Mouse (Mus musculus): ENCODE measurements around the gene Prdm9. TPM values are rescaled to one million over a fixed set of nuclear protein-coding genes. Genes with fewer than 3 reads are reported as not detected.

Prdm9 gene
- polyA plus RNA-seq (2016; fragmentation: Nextera tagmentation; extraction: Ambion mirVana), result 3.8 and 4.2 TPM in 2 replicates

DNA sequence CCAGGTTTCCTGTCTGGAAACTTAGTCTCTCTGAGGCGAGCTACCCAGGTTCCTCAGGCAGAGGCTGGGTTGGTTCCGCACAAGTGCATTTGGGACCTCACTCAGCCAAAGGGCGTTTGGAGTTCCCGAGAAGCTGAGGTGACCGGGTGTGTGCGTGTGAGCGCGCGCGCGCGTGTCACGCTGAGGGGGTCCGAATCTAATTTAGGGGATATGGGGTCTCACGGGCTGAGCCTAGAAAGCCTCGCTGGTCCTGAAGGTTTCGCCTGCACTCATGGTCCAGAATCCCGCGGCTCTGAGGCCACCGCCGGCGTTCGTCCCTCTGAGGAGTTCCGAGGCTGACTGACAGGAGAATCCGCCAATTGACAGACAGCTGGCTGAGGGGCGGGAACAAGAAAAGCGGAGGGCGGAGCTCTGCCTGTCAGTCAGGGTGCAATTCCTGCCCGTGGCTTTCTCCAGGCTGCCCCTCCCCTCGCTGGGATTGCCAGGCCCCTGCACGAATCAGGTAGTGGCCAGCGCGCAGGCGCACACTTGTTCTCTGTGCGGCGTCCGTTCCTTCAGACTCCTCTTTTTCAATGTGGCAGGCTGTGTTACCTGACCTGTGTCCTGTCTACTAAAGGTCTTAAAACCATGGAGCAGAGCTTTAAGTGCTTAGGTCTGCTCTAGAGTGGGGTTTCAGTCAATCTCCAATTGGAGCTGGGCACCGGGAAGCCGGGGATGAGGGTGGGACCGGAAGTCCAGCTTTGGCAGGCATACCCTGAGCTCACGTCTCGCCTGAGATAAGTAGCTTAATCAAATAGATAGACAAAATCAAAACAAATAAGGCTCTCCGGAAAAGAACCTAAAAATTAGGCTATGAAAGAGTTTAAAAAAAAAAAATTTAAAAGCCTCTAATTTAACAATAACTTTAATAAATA lies at the start of gene Prdm9:
Gene Prdm9 (minus strand): TSS at position 341 of the 914 bp plus-strand sequence.
- Histone ChIP-seq H3K4me1 (peaks cover 6% of the 10 kb centered on the region), H3K27me3 (replicated peaks) (no peaks in the 10 kb centered on the region), H3K4me3 (peak within 1 kb of the TSS; percentile 65), H3K36me3 (no peaks in the 10 kb centered on the region), H3K9me3 (no peaks in the 10 kb centered on the region), H3K27ac (peak within 1 kb of the TSS; percentile 90), H3K9ac (peak within 1 kb of the TSS; percentile 69), H3K4me2 (replicated peaks) (peak within 1 kb of the TSS; percentile 68)
- peak; percentile 99 for ATAC-seq (ENCODE audit: low FRiP score, low read depth)
- under 1% methylated on average over 43 of the region's 43 CpGs for WGBS

DNA sequence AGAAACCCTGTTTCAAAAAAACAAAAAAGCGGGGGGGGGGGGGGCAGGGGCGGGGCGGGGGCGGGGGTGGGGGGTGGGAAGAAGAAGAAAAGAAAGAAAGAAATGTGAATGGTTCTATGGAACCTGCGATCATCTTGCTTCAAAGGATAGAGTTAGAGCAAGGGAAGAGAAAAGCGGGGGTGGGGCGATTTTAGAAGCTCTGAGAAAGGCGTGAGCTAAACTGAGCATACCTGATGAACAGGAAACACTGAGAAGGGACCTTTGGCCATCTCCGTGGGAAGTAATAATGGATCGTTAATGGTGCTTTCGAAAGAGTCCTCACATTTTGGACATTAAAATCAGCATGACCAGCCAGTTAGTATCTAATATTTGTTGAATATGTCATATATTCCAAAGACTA lies 35.3 kb upstream of the Prdm9 start:
- no peak overlapping the region for H3K9ac ChIP-seq
- 94% methylated on average over 7 of the region's 11 CpGs for WGBS
- ATAC-seq (ENCODE audit: low FRiP score, low read depth), result no peak
- H3K36me3 ChIP-seq, result no peaks in the 10 kb centered on the region
- H3K27me3 ChIP-seq (replicated peaks), result no peaks in the 10 kb centered on the region
- no peak overlapping the region for H3K4me3 ChIP-seq
- no peaks in the 10 kb centered on the region for H3K9me3 ChIP-seq
- H3K4me2 ChIP-seq (replicated peaks), result no peak overlapping the region
- H3K4me1 ChIP-seq, result no peaks in the 10 kb centered on the region
- no peak overlapping the region for H3K27ac ChIP-seq

DNA sequence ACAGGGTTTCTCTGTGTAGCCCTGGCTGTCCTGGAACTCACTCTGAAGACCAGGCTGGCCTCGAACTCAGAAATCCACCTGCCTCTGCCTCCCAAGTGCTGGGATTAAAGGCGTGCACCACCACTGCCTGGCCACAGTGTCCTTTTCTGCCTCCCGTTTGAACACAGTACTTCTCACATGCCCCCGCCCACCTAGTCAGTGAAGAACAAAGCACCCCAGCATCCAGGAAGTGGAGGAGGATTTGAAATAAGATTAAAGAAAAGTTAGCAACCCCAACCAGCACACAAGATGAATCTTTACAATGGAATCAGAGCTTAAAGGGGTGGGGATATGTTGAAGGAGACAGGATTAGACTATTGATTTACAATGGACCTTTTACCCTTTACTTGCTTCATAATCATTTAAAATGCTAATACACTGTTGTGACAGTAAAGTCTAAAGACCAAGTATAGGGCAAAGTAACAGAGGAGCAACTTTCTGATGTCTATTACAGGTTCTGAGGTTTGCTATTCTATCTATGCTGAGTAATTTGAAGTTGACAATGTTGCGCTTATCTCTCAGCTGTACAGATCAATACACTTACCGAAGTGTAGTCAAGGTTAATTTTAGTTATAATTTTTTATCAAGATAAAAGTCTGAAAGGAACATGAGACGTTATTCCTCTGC lies 27.2 kb upstream of the Prdm9 start:
- Histone ChIP-seq H3K9ac (no peak overlapping the region), H3K4me3 (no peak overlapping the region), H3K9me3 (no peaks in the 10 kb centered on the region), H3K4me1 (no peaks in the 10 kb centered on the region), H3K4me2 (replicated peaks) (no peak overlapping the region), H3K27me3 (replicated peaks) (no peaks in the 10 kb centered on the region), H3K36me3 (no peaks in the 10 kb centered on the region), H3K27ac (no peak overlapping the region)
- no peak for ATAC-seq (ENCODE audit: low FRiP score, low read depth)
- WGBS, result 87% methylated on average over 7 of the region's 7 CpGs

DNA sequence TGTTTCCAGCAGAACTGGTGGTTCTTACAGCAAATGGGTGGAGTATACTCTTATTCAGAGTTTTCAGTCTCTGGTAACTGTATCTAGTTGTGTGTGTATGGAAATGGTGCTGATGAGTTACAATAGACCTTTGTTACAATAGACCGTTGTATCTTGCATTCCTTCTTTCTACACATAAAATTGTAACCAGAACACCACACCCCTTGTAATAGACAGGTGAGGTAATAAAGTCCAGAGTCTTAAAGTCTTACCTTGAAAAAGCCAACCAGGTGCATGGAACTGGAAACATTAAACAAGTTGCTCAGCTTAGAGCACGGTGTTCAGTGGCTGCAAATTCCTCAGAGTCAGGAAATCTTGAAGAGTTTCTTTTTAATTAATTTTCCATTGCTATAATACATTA lies 24.0 kb upstream of the Prdm9 start:
- no peak for ATAC-seq (ENCODE audit: low FRiP score, low read depth)
- H3K9ac ChIP-seq, result no peak overlapping the region
- H3K9me3 ChIP-seq, result no peaks in the 10 kb centered on the region
- no peaks in the 10 kb centered on the region for H3K27me3 ChIP-seq (replicated peaks)
- 86% methylated on average over 2 of the region's 2 CpGs for WGBS
- no peak overlapping the region for H3K4me2 ChIP-seq (replicated peaks)
- no peak overlapping the region for H3K27ac ChIP-seq
- H3K36me3 ChIP-seq, result no peaks in the 10 kb centered on the region
- no peaks in the 10 kb centered on the region for H3K4me1 ChIP-seq
- no peak overlapping the region for H3K4me3 ChIP-seq

DNA sequence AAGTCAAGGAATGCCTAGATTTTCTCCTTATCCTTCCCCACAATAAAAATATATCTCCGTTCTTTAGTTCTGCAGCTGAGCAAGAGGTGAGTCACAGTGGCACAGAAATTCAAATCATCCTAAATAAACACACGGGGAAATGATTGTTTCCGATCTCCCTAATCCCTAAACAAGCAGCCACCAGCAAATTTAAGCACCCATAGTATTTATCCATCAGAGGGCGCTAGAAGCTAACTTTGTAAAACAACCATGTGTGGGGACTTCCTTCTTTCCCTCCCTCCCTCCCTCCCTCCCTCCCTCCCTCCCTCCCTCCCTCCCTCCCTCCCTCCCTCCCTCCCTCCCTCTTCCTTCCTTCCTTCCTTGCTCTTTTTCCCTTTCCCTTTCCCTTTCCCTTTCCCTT lies 21.5 kb upstream of the Prdm9 start:
- no peaks in the 10 kb centered on the region for H3K27me3 ChIP-seq (replicated peaks)
- H3K9me3 ChIP-seq, result no peaks in the 10 kb centered on the region
- no peak overlapping the region for H3K4me3 ChIP-seq
- H3K36me3 ChIP-seq, result no peaks in the 10 kb centered on the region
- no peak overlapping the region for H3K27ac ChIP-seq
- WGBS, result 47% methylated on average over 4 of the region's 4 CpGs
- no peak for ATAC-seq (ENCODE audit: low FRiP score, low read depth)
- no peak overlapping the region for H3K9ac ChIP-seq
- H3K4me1 ChIP-seq, result no peaks in the 10 kb centered on the region
- no peak overlapping the region for H3K4me2 ChIP-seq (replicated peaks)

DNA sequence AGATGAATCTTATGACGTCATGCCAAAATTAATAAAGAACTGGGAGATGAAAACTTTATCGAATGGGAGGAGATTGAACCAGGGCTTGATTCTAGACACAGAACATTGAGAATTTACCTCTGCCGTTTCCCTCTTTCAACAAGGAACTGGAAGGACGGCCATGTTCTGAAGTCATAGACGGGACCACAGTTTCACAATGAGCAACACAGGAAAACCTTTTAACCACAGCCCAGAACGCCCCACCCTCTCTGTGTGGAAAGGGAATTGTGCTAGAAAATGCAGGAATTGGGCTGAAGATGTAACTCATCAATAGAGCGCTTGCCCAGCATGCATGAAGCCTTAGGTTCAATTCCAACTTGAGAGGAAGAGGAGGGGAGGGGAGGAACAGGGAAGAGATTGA lies 18.9 kb upstream of the Prdm9 start:
- WGBS, result 90% methylated on average over 7 of the region's 7 CpGs
- Histone ChIP-seq H3K9ac (no peak overlapping the region), H3K4me2 (replicated peaks) (no peak overlapping the region), H3K27me3 (replicated peaks) (no peaks in the 10 kb centered on the region), H3K9me3 (no peaks in the 10 kb centered on the region), H3K4me3 (no peak overlapping the region), H3K4me1 (no peaks in the 10 kb centered on the region), H3K27ac (no peak overlapping the region), H3K36me3 (no peaks in the 10 kb centered on the region)
- ATAC-seq (ENCODE audit: low FRiP score, low read depth), result no peak

DNA sequence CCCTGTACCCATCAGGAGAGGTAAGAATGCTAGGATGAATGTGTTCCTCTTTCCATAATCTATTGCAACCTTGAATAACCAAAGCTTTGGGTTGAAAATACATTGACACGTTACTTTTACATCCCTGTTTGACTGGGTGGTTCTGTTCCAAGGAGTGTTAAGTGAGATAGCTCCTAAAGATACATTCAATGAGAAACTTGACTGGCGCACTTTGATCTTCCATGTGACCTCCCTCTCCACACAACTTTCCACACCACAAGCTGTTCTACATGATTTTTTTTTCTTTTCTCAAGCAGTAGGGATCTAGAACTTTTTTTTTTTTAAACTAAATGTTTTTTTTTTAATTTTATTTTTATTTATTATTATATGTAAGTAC lies 15.9 kb upstream of the Prdm9 start:
- Histone ChIP-seq H3K27ac (no peak overlapping the region), H3K4me2 (replicated peaks) (no peak overlapping the region), H3K9me3 (no peaks in the 10 kb centered on the region), H3K4me1 (no peaks in the 10 kb centered on the region), H3K36me3 (no peaks in the 10 kb centered on the region), H3K4me3 (no peak overlapping the region), H3K27me3 (replicated peaks) (no peaks in the 10 kb centered on the region), H3K9ac (no peak overlapping the region)
- no peak for ATAC-seq (ENCODE audit: low FRiP score, low read depth)
- WGBS, result 92% methylated on average over 2 of the region's 2 CpGs

DNA sequence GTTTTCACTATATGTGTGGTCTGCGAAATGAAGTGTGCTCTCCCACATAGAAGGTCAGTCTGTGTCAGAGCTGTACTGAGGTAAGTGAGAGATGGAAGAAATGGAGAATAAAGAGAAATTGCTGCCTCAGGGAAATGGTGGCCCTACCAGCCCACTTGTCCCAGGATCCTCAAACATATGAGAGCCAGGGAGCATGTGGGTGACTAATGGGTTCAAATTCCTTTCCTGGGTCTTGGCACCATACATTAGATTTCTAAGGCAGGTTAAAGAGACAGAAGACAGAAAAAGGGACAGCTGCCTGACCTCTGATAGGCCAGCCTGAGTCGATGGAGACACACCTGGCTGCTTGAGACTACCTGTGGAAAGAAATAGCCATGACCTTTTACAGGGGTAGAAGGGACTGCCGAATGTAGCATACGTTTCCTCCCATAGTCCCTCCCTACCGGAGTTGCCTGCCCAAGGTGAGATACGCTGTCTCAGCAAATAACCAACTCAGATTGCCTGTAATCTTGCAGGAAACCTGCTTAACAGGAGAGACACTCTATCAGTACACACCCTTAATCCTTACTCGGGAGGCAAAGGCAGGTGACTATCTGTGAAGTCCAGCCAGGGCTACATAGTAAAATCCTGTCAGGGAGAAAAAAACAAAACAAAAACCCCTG lies 15.4 kb upstream of the Prdm9 start:
- Histone ChIP-seq H3K27me3 (replicated peaks) (no peaks in the 10 kb centered on the region), H3K9ac (no peak overlapping the region), H3K27ac (no peak overlapping the region), H3K36me3 (no peaks in the 10 kb centered on the region), H3K4me3 (no peak overlapping the region), H3K4me1 (no peaks in the 10 kb centered on the region), H3K4me2 (replicated peaks) (no peak overlapping the region), H3K9me3 (no peaks in the 10 kb centered on the region)
- ATAC-seq (ENCODE audit: low FRiP score, low read depth), result no peak
- 89% methylated on average over 7 of the region's 7 CpGs for WGBS

DNA sequence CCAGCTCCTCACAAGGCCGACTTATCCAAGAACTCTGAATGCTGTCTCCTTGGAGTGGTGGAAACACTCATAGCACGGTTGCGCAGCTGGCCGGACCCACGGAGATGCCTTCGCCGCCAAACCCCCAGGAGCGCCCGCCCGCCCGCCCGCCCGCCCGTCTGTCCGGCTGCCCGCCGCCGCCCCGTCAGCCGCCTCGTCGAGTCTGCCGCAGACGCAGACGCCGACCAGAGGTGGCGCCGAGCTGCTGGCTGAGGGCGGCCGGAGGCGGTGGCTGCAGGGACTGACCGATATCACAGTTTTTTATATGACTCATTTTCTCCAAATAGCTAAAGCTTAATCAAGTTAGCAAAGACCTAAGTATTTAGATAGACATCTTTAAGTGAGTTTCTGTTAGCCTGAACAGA lies 13.1 kb upstream of the Prdm9 start:
- no peak overlapping the region for H3K27ac ChIP-seq
- no peak overlapping the region for H3K9ac ChIP-seq
- peak; percentile 44; the same call in 1 of the 2 replicates for ATAC-seq (ENCODE audit: low FRiP score, low read depth)
- H3K27me3 ChIP-seq (replicated peaks), result no peaks in the 10 kb centered on the region
- H3K4me2 ChIP-seq (replicated peaks), result peak overlapping the region; percentile 59
- H3K9me3 ChIP-seq, result no peaks in the 10 kb centered on the region
- no peaks in the 10 kb centered on the region for H3K4me1 ChIP-seq
- 1% methylated on average over 32 of the region's 32 CpGs for WGBS
- H3K4me3 ChIP-seq, result peak overlapping the region; percentile 31
- H3K36me3 ChIP-seq, result no peaks in the 10 kb centered on the region

DNA sequence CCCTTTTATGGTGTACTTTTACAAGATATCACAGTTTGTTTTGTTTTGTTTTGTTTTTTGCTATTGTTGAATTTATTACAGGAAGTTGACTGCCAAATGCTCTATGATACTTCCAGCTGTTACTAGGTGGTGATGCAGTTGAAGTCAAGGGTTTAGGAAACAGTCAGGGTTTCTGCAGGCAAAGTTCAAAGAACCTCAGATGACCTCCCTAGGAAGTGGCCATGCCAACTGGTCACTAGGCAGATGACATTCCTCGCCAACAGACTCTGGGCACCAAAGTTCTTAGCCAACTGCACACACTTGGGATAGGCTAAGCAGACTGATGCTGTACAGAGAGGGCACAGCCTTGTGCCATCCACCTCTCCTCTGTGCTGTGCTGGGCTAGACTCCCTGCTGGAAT lies 10.9 kb upstream of the Prdm9 start:
- Histone ChIP-seq H3K4me1 (no peaks in the 10 kb centered on the region), H3K4me3 (no peak overlapping the region), H3K9ac (no peak overlapping the region), H3K4me2 (replicated peaks) (no peak overlapping the region), H3K36me3 (no peaks in the 10 kb centered on the region), H3K27me3 (replicated peaks) (no peaks in the 10 kb centered on the region), H3K9me3 (no peaks in the 10 kb centered on the region), H3K27ac (no peak overlapping the region)
- 62% methylated on average over 1 of the region's 1 CpGs for WGBS
- ATAC-seq (ENCODE audit: low FRiP score, low read depth), result no peak

DNA sequence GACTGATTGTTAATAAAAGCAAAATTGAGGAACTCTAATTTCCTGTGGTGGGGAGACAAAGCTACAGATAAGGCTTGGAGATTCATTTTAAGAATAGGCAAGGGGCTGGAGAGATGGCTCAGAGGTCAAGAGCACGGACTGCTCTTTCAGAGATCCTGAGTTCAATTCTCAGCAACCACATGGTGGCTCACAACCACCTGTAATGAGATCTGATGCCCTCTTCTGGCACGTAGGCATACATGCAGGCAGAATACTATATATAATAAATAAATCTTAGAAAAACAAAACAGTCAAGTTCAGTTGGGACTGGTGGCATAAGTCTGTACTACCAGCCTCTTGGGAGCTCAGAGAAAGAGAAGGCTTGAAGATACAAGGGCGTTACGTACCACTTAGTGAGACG lies 2.8 kb upstream of the Prdm9 start:
- no peak for ATAC-seq (ENCODE audit: low FRiP score, low read depth)
- no peaks in the 10 kb centered on the region for H3K27me3 ChIP-seq (replicated peaks)

DNA sequence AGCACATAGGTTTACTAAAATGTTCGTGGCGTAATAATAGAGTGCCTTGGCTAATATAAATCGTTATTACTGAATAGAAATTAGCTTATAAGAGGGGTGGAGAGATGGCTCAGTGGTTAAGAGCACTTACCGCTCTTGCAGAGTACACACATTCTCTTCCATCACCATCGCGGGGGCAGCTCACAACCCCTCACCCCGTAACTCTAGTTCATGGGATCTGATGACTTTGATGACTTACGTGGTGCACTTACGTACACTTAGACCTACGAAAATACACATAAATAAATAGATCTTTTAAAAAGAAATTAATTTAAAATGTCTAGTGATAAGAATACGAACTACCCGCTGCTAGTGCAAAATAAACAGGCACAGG lies 760 bp upstream of the Prdm9 start:
- Histone ChIP-seq H3K4me1 (peaks cover 6% of the 10 kb centered on the region), H3K9me3 (no peaks in the 10 kb centered on the region), H3K27me3 (replicated peaks) (no peaks in the 10 kb centered on the region), H3K4me2 (replicated peaks) (peak overlapping the region; percentile 68), H3K4me3 (peak overlapping the region; percentile 65; the same call in 1 of the 2 replicates), H3K27ac (no peak overlapping the region), H3K9ac (no peak overlapping the region), H3K36me3 (no peaks in the 10 kb centered on the region)
- WGBS, result 48% methylated on average over 12 of the region's 12 CpGs
- peak; percentile 23; the same call in 1 of the 2 replicates for ATAC-seq (ENCODE audit: low FRiP score, low read depth)

More for the DNA sequence above, 2.8 kb upstream of the Prdm9 start:
- Histone ChIP-seq H3K4me1 (peaks cover 6% of the 10 kb centered on the region), H3K9ac (no peak overlapping the region), H3K4me3 (no peak overlapping the region), H3K27ac (no peak overlapping the region), H3K9me3 (no peaks in the 10 kb centered on the region), H3K4me2 (replicated peaks) (no peak overlapping the region), H3K36me3 (no peaks in the 10 kb centered on the region)
- WGBS, result 70% methylated on average over 5 of the region's 5 CpGs

All from neural tube, embryonic 12.5 days (tissue).